Mouse (Mus musculus): ENCODE results near the gene Gorab. TPM values are rescaled to one million over a fixed set of nuclear protein-coding genes. Genes with fewer than 3 reads are reported as not detected.
A peak's percentile ranks its signal among the peaks of the same experiment; 100 is the strongest.

The Gorab gene
- polyA plus RNA-seq (2012; rRNA removed) (16.7 and 19.6 TPM in 2 replicates), polyA plus RNA-seq (2014; fragmentation: Nextera tagmentation; extraction: Ambion mirVana) (28.3 and 29.1 TPM in 2 replicates)

GRCm38 (mm10) chr1:163403498-163404126 lies at the start of gene Gorab:
Gene Gorab (minus strand): TSS chr1:163403669.
- Histone ChIP-seq H3K4me3 (replicated peaks; ENCODE audit: low read length) (peak within 1 kb of the TSS; percentile 75), H3K9ac (ENCODE audit: low read depth, low read length, severe bottlenecking) (peak within 1 kb of the TSS; percentile 72), H3K9me3 (ENCODE audit: control insufficient read depth, low read length) (no peaks in the 10 kb centered on the region), H3K27me3 (ENCODE audit: control insufficient read depth, insufficient read depth, low read length) (no peaks in the 10 kb centered on the region), H3K4me1 (ENCODE audit: control insufficient read depth, insufficient read depth, low read length) (peaks cover 17% of the 10 kb centered on the region), H3K36me3 (ENCODE audit: control insufficient read depth, insufficient read depth, low read length) (no peaks in the 10 kb centered on the region; the same call in 1 of the 2 replicates), H3K4me2 (replicated peaks; ENCODE audit: low read depth, low read length, severe bottlenecking) (peak within 1 kb of the TSS; percentile 64), H3K27ac (replicated peaks; ENCODE audit: low read depth, low read length) (peak within 1 kb of the TSS; percentile 88)
- under 1% methylated on average over 28 of the region's 28 CpGs for WGBS
- 0 out of 2 replicates have a peak, but pooled peaks have one; percentile 38 for TF ChIP-seq POLR2A (IDR thresholded peaks at IDR 0.05; ENCODE audit: borderline replicate concordance, extremely low read depth, insufficient read depth, insufficient read length)
- peak; percentile 99 for ATAC-seq (ENCODE audit: low FRiP score, low read depth)
- DNase-seq (ENCODE audit: low spot score): peak; percentile 95

GRCm38 (mm10) chr1:163443832-163444231 lies 40.4 kb upstream of the Gorab start:
- Histone ChIP-seq H3K9ac (ENCODE audit: low read depth, low read length, severe bottlenecking) (no peak overlapping the region), H3K4me1 (ENCODE audit: control insufficient read depth, insufficient read depth, low read length) (peaks cover 29% of the 10 kb centered on the region), H3K4me2 (replicated peaks; ENCODE audit: low read depth, low read length, severe bottlenecking) (no peak overlapping the region), H3K36me3 (ENCODE audit: control insufficient read depth, insufficient read depth, low read length) (no peaks in the 10 kb centered on the region), H3K27ac (replicated peaks; ENCODE audit: low read depth, low read length) (no peak overlapping the region), H3K9me3 (ENCODE audit: control insufficient read depth, low read length) (no peaks in the 10 kb centered on the region), H3K4me3 (replicated peaks; ENCODE audit: low read length) (no peak overlapping the region), H3K27me3 (ENCODE audit: control insufficient read depth, insufficient read depth, low read length) (no peaks in the 10 kb centered on the region)
- no peak for TF ChIP-seq POLR2A (IDR thresholded peaks at IDR 0.05; ENCODE audit: borderline replicate concordance, extremely low read depth, insufficient read depth, insufficient read length)
- ATAC-seq (ENCODE audit: low FRiP score, low read depth): no peak
- 7% methylated on average over 3 of the region's 3 CpGs for whole genome bisulfite sequencing
- peak; percentile 64 for DNase-seq (ENCODE audit: low spot score)

- Histone ChIP-seq H3K4me3 (replicated peaks; ENCODE audit: low read length) (no peak overlapping the region), H3K27me3 (ENCODE audit: control insufficient read depth, insufficient read depth, low read length) (no peaks in the 10 kb centered on the region), H3K4me1 (ENCODE audit: control insufficient read depth, insufficient read depth, low read length) (peaks cover 24% of the 10 kb centered on the region), H3K36me3 (ENCODE audit: control insufficient read depth, insufficient read depth, low read length) (no peaks in the 10 kb centered on the region), H3K9ac (ENCODE audit: low read depth, low read length, severe bottlenecking) (no peak overlapping the region), H3K9me3 (ENCODE audit: control insufficient read depth, low read length) (no peaks in the 10 kb centered on the region), H3K27ac (replicated peaks; ENCODE audit: low read depth, low read length) (no peak overlapping the region), H3K4me2 (replicated peaks; ENCODE audit: low read depth, low read length, severe bottlenecking) (no peak overlapping the region)
- WGBS: 74% methylated on average over 2 of the region's 2 CpGs
- no peak for ATAC-seq (ENCODE audit: low FRiP score, low read depth)
- TF ChIP-seq POLR2A (IDR thresholded peaks at IDR 0.05; ENCODE audit: borderline replicate concordance, extremely low read depth, insufficient read depth, insufficient read length): no peak
- DNase-seq (ENCODE audit: low spot score): no peak
Observed at GRCm38 (mm10) chr1:163439002-163439401, 35.5 kb upstream of the Gorab start.

- Histone ChIP-seq H3K4me2 (replicated peaks; ENCODE audit: low read depth, low read length, severe bottlenecking) (no peak overlapping the region), H3K9ac (ENCODE audit: low read depth, low read length, severe bottlenecking) (no peak overlapping the region), H3K27ac (replicated peaks; ENCODE audit: low read depth, low read length) (peak overlapping the region; percentile 76), H3K27me3 (ENCODE audit: control insufficient read depth, insufficient read depth, low read length) (no peaks in the 10 kb centered on the region), H3K4me1 (ENCODE audit: control insufficient read depth, insufficient read depth, low read length) (peaks cover 12% of the 10 kb centered on the region), H3K36me3 (ENCODE audit: control insufficient read depth, insufficient read depth, low read length) (no peaks in the 10 kb centered on the region), H3K4me3 (replicated peaks; ENCODE audit: low read length) (no peak overlapping the region), H3K9me3 (ENCODE audit: control insufficient read depth, low read length) (no peaks in the 10 kb centered on the region)
- peak; percentile 61 for DNase-seq (ENCODE audit: low spot score)
- no peak for TF ChIP-seq POLR2A (IDR thresholded peaks at IDR 0.05; ENCODE audit: borderline replicate concordance, extremely low read depth, insufficient read depth, insufficient read length)
- WGBS: 26% methylated on average over 8 of the region's 8 CpGs
- ATAC-seq (ENCODE audit: low FRiP score, low read depth): peak; percentile 79
Observed at GRCm38 (mm10) chr1:163423467-163424014, 20.1 kb upstream of the Gorab start.

- Histone ChIP-seq H3K4me1 (ENCODE audit: control insufficient read depth, insufficient read depth, low read length) (peaks cover 15% of the 10 kb centered on the region; the same call in 1 of the 2 replicates), H3K36me3 (ENCODE audit: control insufficient read depth, insufficient read depth, low read length) (no peaks in the 10 kb centered on the region), H3K9ac (ENCODE audit: low read depth, low read length, severe bottlenecking) (no peak overlapping the region), H3K9me3 (ENCODE audit: control insufficient read depth, low read length) (no peaks in the 10 kb centered on the region), H3K27ac (replicated peaks; ENCODE audit: low read depth, low read length) (no peak overlapping the region), H3K4me2 (replicated peaks; ENCODE audit: low read depth, low read length, severe bottlenecking) (no peak overlapping the region), H3K27me3 (ENCODE audit: control insufficient read depth, insufficient read depth, low read length) (no peaks in the 10 kb centered on the region), H3K4me3 (replicated peaks; ENCODE audit: low read length) (no peak overlapping the region)
- DNase-seq (ENCODE audit: low spot score) (no peak), ATAC-seq (ENCODE audit: low FRiP score, low read depth) (peak; percentile 43; the same call in 1 of the 2 replicates)
- 32% methylated on average over 2 of the region's 2 CpGs for WGBS
- TF ChIP-seq POLR2A (IDR thresholded peaks at IDR 0.05; ENCODE audit: borderline replicate concordance, extremely low read depth, insufficient read depth, insufficient read length): no peak
Observed at GRCm38 (mm10) chr1:163417191-163417590, 13.7 kb upstream of the Gorab start.
